Mouse (Mus musculus) spleen, adult 2 months (tissue): ENCODE data around the gene Scrg1.
"Not testable (repeated sequence)": the region's sequence is repeated elsewhere in the genome, so short reads cannot be mapped to it uniquely, and the experiment has no call there.

Experiments
- CTCF ChIP-seq: fragments of 200-500 bp; IDR thresholded peaks from 2 replicates; pipeline ENCODE4 v1.5.1; 2011; ENCODE audit warnings: mild to moderate bottlenecking, inconsistent platforms; ENCODE audit not compliant: insufficient read depth, insufficient read length, insufficient replicate concordance; ENCODE audit errors: extremely low read depth
- POLR2A ChIP-seq: fragments of 200-500 bp; IDR thresholded peaks from 2 replicates; pipeline ENCODE4 v1.6.1; 2011; ENCODE audit warnings: low read depth, low read length, inconsistent platforms

- not testable (repeated sequence) for TF ChIP-seq CTCF, POLR2A
Observed at GRCm38 (mm10) chr8:57429888-57430274, 25.8 kb upstream of the Scrg1 start.
